Mouse (Mus musculus) gastrocnemius, postnatal 10 days (tissue): ENCODE data around the gene Mfap4. TPM values are rescaled to one million over a fixed set of nuclear protein-coding genes. Genes with fewer than 3 reads are reported as not detected.

Experiments
- DNase-seq: peaks from one replicate; pipeline ENCODE4 v3.0.0; 2021; ENCODE audit warnings: mixed read lengths
- total RNA-seq, 2 experiments: library from RNA; stranded (reverse); gene quantifications; 2 replicates each; pipeline ENCODE4 v1.2.3; 2021

The Mfap4 gene
- total RNA-seq, 2 experiments from 2014 or later = 245 to 288 TPM

DNA sequence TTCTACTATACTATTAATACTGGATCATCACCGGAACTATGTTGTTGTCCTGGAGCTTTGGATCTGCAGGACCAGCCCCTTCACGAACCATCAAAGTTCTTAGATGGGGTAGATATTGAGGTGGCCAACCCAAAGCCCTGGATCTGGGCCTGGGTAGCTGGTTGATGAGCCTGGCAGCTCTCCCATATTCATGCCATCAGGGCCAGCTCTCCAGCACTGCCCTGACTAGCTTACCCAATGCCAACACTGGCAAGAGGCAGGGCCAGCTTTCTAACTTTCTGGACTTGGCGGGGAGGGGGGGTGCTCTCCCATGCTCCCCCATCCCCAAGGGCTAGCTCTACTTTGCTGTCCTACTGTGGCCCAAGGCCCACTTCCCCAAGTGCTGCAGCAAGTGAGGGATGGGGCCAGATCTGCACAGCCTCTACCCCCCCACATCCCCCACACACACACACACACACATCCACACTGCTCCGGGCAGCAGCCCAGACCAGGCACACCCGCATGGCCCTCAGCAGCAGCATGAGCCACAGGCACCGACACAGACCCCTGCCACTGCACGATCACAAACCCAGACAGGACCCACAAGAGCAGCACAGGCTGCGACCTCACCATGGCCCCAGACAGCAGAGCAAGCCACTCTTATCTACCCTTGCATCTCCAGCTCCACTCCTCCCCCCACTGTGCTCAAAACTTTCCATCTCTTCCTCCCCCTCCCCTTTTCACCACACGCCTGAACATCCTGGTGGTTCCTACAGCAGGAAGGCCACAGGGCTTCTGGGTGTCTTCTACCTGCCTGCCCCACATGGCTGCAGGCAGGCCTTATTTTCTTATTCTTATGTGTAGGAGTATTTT is 3.8 kb upstream of the Mfap4 start:
- DNase-seq = no peak

DNA sequence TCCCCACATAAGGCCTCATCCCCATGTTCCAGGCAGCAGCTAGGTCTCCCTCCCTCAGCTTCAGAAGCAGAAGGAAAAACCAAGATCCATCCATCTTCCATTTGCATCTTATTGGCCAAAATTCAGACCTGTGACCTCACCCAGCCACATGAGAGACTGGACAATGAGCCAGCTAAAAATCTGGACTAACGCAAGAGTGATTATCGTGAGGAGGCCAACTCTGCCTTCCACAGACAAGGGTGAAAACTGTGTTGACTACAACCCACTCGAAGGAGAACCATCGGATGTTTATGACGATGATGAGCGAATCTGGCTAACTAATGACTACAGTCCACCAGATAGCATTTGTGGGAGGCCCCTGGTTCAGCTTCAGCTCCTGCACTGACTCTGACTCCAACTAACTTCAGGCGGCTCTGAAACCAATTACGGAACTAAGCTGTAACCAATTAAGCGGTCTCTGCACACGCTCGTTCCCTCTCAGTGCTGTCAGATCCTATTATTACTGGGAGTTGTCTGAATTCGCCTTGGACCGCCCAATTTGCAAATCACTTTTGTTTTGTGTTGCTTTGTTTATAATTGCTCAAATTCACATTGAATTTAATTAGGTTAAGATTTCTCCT is 1.9 kb upstream of the Mfap4 start:
- DNase-seq = no peak

- no peak for DNase-seq
These were observed 997 bp upstream of the Mfap4 start for GRCm38 (mm10) chr11:61484256-61484612.

- DNase-seq = no peak
These were observed 568 bp downstream of the Mfap4 start for GRCm38 (mm10) chr11:61485541-61486457.

DNA sequence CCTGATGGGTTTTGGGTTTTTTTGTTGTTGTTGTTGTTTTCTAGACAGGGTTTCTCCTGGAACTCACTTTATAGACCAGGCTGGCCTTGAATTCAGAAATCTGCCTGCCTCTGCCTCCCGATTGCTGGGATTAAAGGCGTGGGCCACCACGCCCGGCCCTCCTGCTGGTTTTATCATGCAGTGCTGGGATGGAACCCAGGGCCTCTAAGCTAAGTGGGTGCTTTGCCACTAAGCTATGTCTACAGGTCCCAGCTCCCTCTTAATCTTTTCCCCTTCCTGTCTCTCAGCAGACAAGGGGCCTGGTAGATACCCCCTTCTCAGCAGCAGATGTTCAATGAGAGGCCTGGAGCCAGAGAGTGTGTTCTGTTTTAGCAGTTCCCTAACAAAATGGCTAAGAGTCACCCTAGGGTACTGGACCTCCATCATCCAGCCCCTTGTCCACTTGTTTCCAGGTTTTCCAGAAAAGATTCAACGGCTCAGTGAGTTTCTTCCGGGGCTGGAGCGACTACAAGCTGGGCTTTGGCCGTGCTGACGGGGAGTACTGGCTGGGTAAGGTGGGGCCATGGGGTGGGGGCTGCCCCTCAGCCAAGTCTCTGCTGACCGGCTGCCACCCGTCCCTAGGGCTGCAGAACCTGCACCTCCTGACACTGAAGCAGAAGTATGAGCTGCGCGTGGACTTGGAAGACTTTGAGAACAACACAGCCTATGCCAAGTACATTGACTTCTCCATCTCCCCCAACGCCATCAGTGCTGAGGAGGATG is 1.4 kb downstream of the Mfap4 start:
- DNase-seq = no peak

- peak; percentile 83 for DNase-seq
These were observed 2.2 kb downstream of the Mfap4 start for GRCm38 (mm10) chr11:61487401-61487800.

DNA sequence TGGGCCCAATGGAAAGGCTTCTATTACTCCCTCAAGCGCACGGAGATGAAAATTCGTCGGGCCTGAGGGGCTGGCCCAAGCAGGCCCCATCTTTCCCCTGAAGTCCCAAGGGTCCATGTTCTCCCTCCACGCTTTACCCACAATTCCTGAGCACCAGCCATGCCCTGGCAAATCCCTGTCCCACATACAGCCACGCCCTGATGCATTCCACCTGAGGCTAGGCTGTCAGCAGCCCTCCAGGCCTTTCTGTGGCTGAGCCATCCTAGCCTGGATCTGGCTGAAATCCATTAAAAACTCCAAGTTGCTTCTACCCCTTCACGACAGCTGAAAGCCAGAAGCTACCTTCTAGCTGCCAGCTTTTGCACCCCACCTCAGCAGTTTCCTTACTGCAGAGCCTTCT is 2.7 kb downstream of the Mfap4 start:
- no peak for DNase-seq

DNA sequence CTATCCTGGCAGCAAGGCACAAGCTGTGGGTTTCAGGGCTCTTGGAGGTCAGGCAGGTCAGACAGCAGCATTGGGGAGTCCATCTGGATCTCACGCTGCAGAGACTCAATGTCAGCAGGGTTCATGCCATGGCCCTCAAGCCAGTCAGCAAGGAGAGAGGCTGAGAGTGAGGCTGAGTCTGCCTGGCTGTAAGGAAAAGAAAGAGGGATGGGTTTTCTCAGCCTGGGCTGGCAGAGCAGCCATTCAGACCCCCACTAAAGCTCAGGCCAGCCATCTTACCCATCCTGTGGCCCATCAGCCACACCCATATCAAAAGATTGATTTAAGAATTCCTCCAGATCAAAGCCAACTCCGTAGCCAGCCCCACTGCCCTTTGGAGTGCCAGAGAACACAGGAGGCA is 3.9 kb downstream of the Mfap4 start:
- no peak for DNase-seq

GRCm38 (mm10) chr11:61489874-61490273 is 4.6 kb downstream of the Mfap4 start:
- DNase-seq = no peak

- DNase-seq = no peak
These were observed 5.8 kb downstream of the Mfap4 start for GRCm38 (mm10) chr11:61490944-61491520.

- no peak for DNase-seq
These were observed 7.6 kb downstream of the Mfap4 start for GRCm38 (mm10) chr11:61492749-61493401.

DNA sequence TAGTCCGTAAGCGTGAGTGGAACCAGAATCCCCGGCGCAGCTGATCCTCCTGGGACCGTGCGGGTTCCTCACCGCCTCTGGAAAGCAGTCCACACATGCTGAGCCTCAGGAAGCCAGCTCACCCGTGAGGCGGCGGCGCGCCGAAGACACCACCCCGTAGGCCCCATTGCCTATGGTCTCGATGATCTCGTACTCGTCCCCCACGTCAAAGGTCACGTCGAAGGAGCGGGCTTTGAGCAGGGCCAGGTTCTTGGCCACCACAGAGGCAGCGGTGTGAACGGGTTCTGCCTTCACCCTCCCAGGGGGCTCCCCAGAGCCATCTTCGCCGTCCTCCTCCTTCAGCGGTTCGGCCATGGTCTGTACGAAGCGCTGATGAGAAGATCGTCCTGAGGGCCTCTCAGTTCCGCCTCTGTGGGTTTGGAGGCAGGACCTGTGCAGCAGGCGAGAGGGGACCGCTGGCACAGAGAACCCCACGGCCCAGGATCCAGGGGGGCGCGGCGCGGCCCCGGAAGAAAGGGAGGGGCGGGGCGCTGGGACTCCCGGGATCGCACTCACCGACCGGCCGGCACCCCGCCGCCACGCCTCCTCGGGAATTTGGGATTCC is 8.4 kb downstream of the Mfap4 start:
- peak; percentile 32 for DNase-seq

DNA sequence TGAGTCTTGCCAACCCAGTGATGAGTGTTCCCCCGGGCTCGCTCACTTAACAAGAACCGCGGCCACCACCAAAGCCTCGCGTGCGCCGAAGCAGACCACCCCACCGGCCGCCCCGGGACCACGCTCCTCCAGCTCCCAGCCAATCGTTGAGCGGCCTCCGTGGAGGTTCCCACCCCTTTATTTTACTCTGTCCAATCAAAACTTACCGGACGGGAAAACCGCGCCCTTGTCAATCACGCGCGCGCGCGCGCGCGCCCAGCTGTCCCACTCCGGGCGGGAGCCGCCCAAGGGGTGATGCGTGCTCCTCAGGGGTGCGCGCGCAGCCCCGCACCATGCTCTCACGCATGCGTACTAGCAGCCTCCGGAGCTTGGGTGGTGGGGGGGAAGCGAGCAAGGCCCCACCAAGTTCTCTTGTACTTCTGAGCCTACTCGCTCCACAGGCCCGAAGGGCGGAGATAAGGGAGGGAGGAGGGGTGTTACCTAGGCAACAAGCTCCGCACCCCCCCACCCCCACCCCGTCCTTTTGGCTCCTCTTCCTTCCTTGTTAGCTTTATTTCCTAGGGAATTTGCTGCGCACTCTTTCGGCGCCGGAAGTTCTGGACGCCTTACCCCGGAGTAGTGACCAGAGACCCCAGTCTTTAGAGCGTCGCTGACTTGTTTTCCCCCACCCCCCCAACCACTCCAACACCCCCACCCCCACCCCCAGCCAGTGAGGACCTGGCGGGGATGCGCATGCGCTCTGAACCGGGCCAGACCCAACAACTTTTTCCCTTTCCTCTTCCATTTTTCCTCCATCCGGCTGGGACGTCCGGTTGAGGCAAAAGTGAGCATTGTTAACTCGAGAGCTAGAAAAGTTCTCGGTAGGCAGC is 9.1 kb downstream of the Mfap4 start, which contains the start of gene Mapk7:
Gene Mapk7, minus strand, starts transcription at position 278 of the 869 bp plus-strand sequence.
- peak; percentile 98 for DNase-seq

DNA sequence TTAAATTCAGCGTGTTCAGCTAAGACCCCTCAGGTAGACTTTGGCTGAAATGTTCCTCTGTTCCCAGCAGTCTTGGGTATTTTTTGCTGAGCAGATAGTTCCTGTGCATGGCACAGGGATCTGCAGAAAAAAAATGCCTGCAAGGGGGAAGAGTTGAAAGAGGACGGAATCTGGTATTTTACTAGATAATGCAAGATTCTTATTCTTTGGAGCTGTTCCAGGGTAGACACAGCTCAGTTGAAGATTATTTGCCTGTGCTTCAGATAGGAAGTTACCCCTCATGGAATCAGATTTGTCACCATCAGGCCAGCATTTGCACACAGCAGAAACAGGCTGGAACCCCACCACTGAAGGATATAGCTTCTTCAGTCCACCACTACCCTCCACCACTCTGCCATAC is 10.3 kb downstream of the Mfap4 start:
- no peak for DNase-seq

DNA sequence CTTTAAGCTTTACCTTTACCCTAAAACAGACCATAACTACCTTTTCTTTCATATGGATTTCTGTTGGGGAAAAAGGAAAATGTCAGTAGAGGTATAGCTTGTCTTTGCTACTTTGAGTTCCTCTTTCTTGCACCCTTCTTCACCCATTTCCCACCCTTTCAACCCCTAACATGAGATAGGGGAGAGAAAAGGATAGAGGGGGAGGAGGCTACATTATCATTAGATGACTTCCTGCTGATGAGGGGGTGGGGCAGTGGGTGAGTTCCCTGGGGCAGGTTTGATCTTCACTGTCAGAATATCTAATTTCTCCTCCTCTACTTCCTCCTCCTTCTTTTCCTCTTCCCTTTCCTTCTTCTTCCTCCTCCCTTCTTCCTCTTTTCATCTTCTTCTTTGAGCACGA is 12.3 kb downstream of the Mfap4 start:
- no peak for DNase-seq

GRCm38 (mm10) chr11:61498736-61499504 is 13.7 kb downstream of the Mfap4 start:
- no peak for DNase-seq

DNA sequence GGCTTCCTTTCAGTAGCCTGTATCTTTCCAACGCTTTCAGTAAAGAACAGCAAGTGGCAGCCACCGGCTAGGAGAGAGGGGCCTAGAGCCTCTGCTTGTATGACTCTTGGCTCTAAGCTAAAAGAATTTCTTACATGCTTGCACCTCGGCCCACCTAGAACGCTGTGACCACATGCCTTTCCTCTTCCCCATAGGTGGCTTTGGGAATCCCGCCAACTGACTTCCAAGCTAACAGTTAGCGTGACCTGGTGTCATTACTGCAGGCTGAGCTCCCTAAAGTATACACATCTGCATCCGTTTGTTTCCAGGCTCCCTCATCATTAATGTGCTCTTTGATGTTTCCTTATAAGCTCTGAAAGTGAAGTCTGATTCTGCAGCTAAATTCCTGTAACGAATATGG is 18.7 kb downstream of the Mfap4 start:
- no peak for DNase-seq

DNA sequence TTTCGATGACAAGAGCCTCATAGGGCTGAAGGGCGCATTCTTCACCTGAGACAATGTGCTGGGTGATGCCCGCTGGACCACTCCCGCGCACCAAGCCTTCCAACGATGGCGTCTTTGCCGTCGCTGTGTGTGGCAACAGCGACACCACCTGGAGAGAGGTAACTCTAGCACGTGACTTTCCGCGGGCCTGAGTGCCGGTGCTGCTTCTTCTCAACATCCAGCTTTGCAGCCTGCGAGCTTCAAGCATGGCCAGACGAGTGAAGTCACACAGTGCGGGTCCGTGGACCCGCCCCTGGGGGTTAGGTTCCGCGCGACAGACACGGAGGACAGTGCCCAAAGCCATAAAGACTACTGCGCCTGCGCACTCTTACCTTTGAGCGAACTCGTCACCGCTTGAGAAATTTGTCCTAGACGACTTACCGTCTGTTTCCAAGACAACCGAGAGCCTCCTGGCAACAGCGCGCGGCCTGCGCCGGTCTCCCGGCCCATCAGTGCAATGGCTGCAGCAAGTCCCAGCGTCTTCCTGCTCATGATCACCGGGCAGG is 19.6 kb downstream of the Mfap4 start, which contains the start of gene B9d1:
Gene B9d1, plus strand, starts transcription at position 432 of the 545 bp plus-strand sequence.
- peak; percentile 93 for DNase-seq
